Mouse (Mus musculus) liver, adult 2 months (tissue): ENCODE data around the gene Gpam. TPM values are rescaled to one million over a fixed set of nuclear protein-coding genes. Genes with fewer than 3 reads are reported as not detected.

Experiments
- DNase-seq: peaks from one replicate; pipeline ENCODE4 v3.0.0-alpha.2; 2011; ENCODE audit warnings: low read depth, low spot score; ENCODE audit errors: extremely low read depth
- H3K27ac ChIP-seq: fragments of 200-500 bp; replicated peaks from 2 replicates; pipeline ENCODE4 v1.5.1; 2012; ENCODE audit warnings: low read depth, mild to moderate bottlenecking, control low read depth, inconsistent platforms, low read length; ENCODE audit not compliant: insufficient read depth
- H3K27me3 ChIP-seq: fragments of 200-500 bp; 2 replicates; pipeline ENCODE4 v1.6.1; 2012; ENCODE audit warnings: mild to moderate bottlenecking, moderate library complexity, low read length, inconsistent platforms; ENCODE audit not compliant: control insufficient read depth, insufficient read depth
- H3K36me3 ChIP-seq: fragments of 200-500 bp; 2 replicates; pipeline ENCODE4 v1.6.1; 2012; ENCODE audit warnings: low read length, inconsistent platforms; ENCODE audit not compliant: control insufficient read depth, insufficient read depth
- H3K4me1 ChIP-seq: fragments of 200-500 bp; 2 replicates; pipeline ENCODE4 v1.6.1; 2011; ENCODE audit warnings: low read length; ENCODE audit not compliant: control insufficient read depth, insufficient read depth
- H3K4me3 ChIP-seq: fragments of 200-500 bp; 2 replicates; pipeline ENCODE4 v1.5.1; 2011; ENCODE audit warnings: low read depth, mild to moderate bottlenecking, control low read depth, low read length, moderate library complexity; ENCODE audit not compliant: insufficient read depth
- H3K79me2 ChIP-seq: fragments of 200-500 bp; 2 replicates; pipeline ENCODE4 v1.6.1; 2012; ENCODE audit warnings: inconsistent platforms, mild to moderate bottlenecking, low read length, moderate library complexity; ENCODE audit not compliant: control insufficient read depth, insufficient read depth
- H3K9ac ChIP-seq: fragments of 200-500 bp; 2 replicates; pipeline ENCODE4 v1.6.1; 2012; ENCODE audit warnings: low read depth, mild to moderate bottlenecking, control low read depth, inconsistent platforms, low read length
- CTCF ChIP-seq: fragments of 200-500 bp; IDR thresholded peaks from 2 replicates; pipeline ENCODE4 v1.5.1; 2011; ENCODE audit warnings: low read depth, low read length, control low read depth
- POLR2A ChIP-seq: fragments of 200-500 bp; IDR thresholded peaks from 2 replicates; pipeline ENCODE4 v1.6.1; 2011; ENCODE audit warnings: low read length, control low read depth; ENCODE audit not compliant: insufficient read depth; ENCODE audit errors: extremely low read depth
- WGBS: fragments of 180-500 bp; shearing (Covaris S2); methylation state at CpG from one replicate; pipeline ENCODE4 v1.1.7; 2018; 5-methylcytosine and 5-hydroxymethylcytosine counted together
- polyA plus RNA-seq: library from polyadenylated mRNA; depleted of rRNA; stranded (reverse); fragments of >200 nt; gene quantifications from 2 replicates; pipeline ENCODE4 v1.2.3, GENCODE M21; 2012
- total RNA-seq: library from RNA; depleted of rRNA; stranded (reverse); fragments of >200 nt; gene quantifications from 2 replicates; pipeline ENCODE4 v1.2.3, GENCODE M21; 2014

Gene Gpam
- total and polyA plus RNA-seq, 2 experiments: 102 to 261 TPM

DNA sequence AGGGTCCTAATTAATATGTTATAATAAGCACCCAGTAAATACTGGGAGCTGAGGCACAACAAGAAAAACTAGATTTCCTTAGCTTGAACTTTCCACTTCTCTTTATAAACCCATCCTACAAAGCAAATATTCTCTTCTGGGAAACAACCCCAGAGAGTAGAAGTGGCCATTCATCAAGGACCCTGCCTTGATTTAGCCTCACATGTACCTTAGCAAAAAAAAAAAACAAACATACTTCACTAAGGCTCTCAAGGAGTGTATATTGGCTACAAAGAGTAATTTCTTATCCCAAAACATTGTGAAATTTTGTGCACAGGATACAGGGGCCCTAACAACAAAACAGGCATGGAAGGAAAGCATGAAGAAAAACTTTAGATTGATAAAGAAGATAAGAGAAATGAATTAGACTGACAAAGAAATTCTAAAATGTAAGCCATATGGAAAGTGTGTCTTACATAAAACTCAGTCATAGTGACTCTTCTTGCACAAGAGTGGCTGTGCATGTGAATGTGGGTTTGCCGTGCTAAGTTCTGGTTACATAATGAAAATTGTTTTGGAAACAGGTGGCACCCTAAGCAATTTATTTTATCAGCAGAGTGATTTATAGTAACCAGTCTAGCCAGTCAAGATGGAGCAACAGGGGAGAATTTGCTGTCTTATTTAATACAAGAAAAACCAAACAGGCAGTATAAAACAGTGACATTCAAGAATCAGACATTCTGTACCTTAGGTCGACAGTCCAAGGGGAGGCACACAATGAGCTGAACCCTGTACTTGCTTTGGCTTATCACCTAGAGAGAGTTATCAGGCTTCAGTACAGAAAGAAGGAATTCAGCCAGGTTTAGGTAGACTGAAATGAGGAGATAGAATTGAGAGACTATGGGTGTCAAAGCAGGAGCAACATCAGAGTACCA, 26.6 kb downstream of the Gpam start:
- Histone ChIP-seq H3K27me3 (no peaks in the 10 kb centered on the region), H3K4me1 (peaks cover 48% of the 10 kb centered on the region), H3K27ac (peak overlapping the region; percentile 50), H3K9ac (peak overlapping the region; percentile 35), H3K36me3 (peaks cover 19% of the 10 kb centered on the region), H3K4me3 (no peak overlapping the region), H3K79me2 (peaks cover 28% of the 10 kb centered on the region)
- TF ChIP-seq POLR2A: no peak
- TF ChIP-seq CTCF: no peak
- DNase-seq: peak; percentile 84
- WGBS: 27% methylated on average over 2 of the region's 2 CpGs

GRCm38 (mm10) chr19:55099184-55100160, 27.6 kb downstream of the Gpam start:
- peaks cover 28% of the 10 kb centered on the region for H3K79me2 ChIP-seq

GRCm38 (mm10) chr19:55098409-55099183, 28.4 kb downstream of the Gpam start:
- Histone ChIP-seq H3K9ac (peak overlapping the region; percentile 79), H3K79me2 (peaks cover 28% of the 10 kb centered on the region), H3K4me1 (peaks cover 41% of the 10 kb centered on the region), H3K4me3 (peak overlapping the region; percentile 73), H3K27me3 (no peaks in the 10 kb centered on the region), H3K27ac (peak overlapping the region; percentile 53), H3K36me3 (peaks cover 23% of the 10 kb centered on the region)
- TF ChIP-seq CTCF (no peak), POLR2A (no peak)
- 10% methylated on average over 30 of the region's 30 CpGs for WGBS
- DNase-seq: no peak

More at GRCm38 (mm10) chr19:55099184-55100160, 27.6 kb downstream of the Gpam start:
- no peak for DNase-seq
- peaks cover 41% of the 10 kb centered on the region for H3K4me1 ChIP-seq
- peaks cover 23% of the 10 kb centered on the region for H3K36me3 ChIP-seq
- TF ChIP-seq CTCF (no peak), POLR2A (0 out of 2 replicates have a peak, but pooled peaks have one; percentile 27)
- peak overlapping the region; percentile 53 for H3K27ac ChIP-seq
- H3K27me3 ChIP-seq: no peaks in the 10 kb centered on the region
- H3K9ac ChIP-seq: peak overlapping the region; percentile 79
- peak overlapping the region; percentile 73 for H3K4me3 ChIP-seq
- 10% methylated on average over 69 of the region's 69 CpGs for WGBS

DNA sequence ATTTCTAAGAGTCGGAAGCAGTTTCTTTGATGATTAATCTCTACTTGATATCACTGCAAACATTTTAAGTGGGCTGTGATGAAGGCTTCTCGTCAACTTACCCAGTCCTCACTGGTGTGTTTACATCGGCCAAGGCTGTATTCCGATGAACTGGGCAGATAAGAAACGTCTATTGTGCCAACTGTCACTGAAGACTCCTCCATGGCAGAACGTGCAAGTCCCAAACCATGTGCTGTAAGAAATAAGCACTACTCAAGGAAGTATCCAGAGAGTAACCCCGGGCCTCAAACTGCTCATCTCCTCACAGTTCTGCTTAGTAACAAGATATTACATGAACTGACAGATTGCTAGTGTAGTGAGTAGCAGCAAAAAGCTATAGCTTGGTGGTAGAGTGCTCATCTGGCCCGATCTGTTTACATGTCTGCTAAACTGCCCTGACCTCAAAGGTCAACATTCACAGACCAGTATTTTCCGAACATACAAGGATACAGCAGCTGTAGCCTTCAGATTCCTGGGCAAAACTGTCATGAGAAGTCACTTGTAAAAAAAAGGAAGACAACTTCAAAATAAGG, 29.6 kb downstream of the Gpam start:
- peak; percentile 76 for DNase-seq
- Histone ChIP-seq H3K79me2 (peaks cover 28% of the 10 kb centered on the region), H3K9ac (peak overlapping the region; percentile 9; the same call in 1 of the 2 replicates), H3K4me3 (no peak overlapping the region), H3K27ac (peak overlapping the region; percentile 43), H3K27me3 (no peaks in the 10 kb centered on the region), H3K4me1 (peaks cover 42% of the 10 kb centered on the region), H3K36me3 (peaks cover 33% of the 10 kb centered on the region)
- TF ChIP-seq CTCF: no peak
- TF ChIP-seq POLR2A: no peak
- WGBS: 18% methylated on average over 9 of the region's 9 CpGs

DNA sequence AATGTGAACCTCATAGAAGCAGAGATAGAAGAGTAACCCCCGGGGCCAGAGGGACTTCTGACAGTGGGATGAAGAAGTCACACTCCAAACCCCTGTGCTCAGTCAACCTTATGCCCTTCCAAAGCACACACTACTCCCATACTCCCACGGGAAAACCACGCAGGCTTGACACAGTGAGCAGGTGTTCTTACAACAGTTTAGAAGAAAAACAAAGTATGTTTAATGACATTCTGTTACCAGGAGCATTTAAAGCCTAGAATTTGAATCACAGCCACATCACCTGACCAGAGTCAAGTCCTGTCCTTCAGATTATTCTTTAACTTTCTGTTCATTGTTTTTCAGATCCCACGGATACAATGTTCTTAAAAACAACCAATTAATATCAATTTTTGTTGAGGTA, 30.4 kb downstream of the Gpam start:
- 23% methylated on average over 4 of the region's 4 CpGs for WGBS
- Histone ChIP-seq H3K9ac (no peak overlapping the region), H3K4me1 (peaks cover 43% of the 10 kb centered on the region), H3K27ac (peak overlapping the region; percentile 73), H3K36me3 (peaks cover 30% of the 10 kb centered on the region), H3K27me3 (no peaks in the 10 kb centered on the region), H3K79me2 (peaks cover 27% of the 10 kb centered on the region), H3K4me3 (no peak overlapping the region)
- peak; percentile 83 for DNase-seq
- TF ChIP-seq CTCF: no peak
- TF ChIP-seq POLR2A: no peak
